Mouse (Mus musculus): ENCODE measurements around the gene C530008M17Rik.
A peak's percentile ranks its signal among the peaks of the same experiment; 100 is the strongest.

DNA sequence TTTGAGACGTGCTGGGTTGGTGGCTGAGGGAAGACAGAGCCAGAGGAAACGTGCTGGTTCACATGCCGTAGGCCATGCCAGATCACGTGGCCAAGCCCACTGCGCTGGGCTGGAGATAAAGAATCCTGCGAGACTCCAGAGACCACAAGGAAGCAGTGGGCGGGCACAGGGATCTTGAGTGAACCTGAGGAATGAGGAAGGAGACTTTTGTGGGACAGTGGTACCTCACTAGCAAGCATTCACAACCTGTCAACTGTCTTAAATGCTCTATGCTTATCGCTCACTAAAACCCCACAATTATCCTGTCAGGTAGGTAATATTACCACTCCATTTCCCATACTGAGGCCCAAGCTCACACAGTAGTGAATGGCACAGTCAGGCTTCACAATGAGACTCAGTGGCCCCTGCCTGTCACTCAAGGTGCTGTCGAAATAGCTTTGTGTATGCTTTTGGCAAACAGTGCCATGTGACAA, 88.5 kb downstream of the C530008M17Rik start:
- TF ChIP-seq EP300 (IDR thresholded peaks at IDR 0.05; ENCODE audit: low read depth in 1 of 2, low read length in 2 of 2) (no peak), CTCF (IDR thresholded peaks at IDR 0.05 in 2 of 3, conservative IDR thresholded peaks at IDR 0.05 in 1 of 3; ENCODE audit: control insufficient read depth in 1 of 3, insufficient read depth in 1 of 3, low read depth in 2 of 3, low read length in 3 of 3, poor library complexity in 1 of 3, severe bottlenecking in 1 of 3) (no peak), MEF2A (IDR thresholded peaks at IDR 0.05; ENCODE audit: extremely low read depth, insufficient replicate concordance, low read depth, low read length, poor library complexity, severe bottlenecking) (no peak), ZNF384 (IDR thresholded peaks at IDR 0.05; ENCODE audit: low read depth, low read length) (no peak), TAL1 (IDR thresholded peaks at IDR 0.05; ENCODE audit: low read length) (no peak), KAT2A (conservative IDR thresholded peaks at IDR 0.05; ENCODE audit: low read depth, low read length) (no peak), POLR2A (IDR thresholded peaks at IDR 0.05; ENCODE audit: control insufficient read depth in 1 of 2, insufficient read depth in 1 of 2, low read depth in 1 of 2, low read length in 2 of 2, poor library complexity in 1 of 2) (no peak), SMC3 (IDR thresholded peaks at IDR 0.05; ENCODE audit: low read depth, low read length) (no peak), USF1 (IDR thresholded peaks at IDR 0.05; ENCODE audit: low read depth, low read length) (peak; percentile 70), BHLHE40 (IDR thresholded peaks at IDR 0.05; ENCODE audit: borderline replicate concordance, low read depth, low read length) (no peak), MXI1 (IDR thresholded peaks at IDR 0.05; ENCODE audit: low read depth, low read length) (no peak), TCF12 (IDR thresholded peaks at IDR 0.05; ENCODE audit: low read depth, low read length) (no peak), HCFC1 (IDR thresholded peaks at IDR 0.05; ENCODE audit: low read depth, low read length) (no peak)
